Mouse (Mus musculus): Measurements from ENCODE around the gene Stn1. TPM values are rescaled to one million over a fixed set of nuclear protein-coding genes. Genes with fewer than 3 reads are reported as not detected.

Gene Stn1
- polyA plus RNA-seq, 1 experiment from 2014 or later: 58.9 TPM

- Histone ChIP-seq H3K27ac (ENCODE audit: low read length) (no peak overlapping the region), H3K27me3 (ENCODE audit: insufficient read depth, low read length) (no peaks in the 10 kb centered on the region), H3K36me3 (ENCODE audit: insufficient read depth, low read length) (no peaks in the 10 kb centered on the region), H3K4me2 (replicated peaks; ENCODE audit: low read depth, low read length) (no peak overlapping the region), H3K9me3 (ENCODE audit: low read length) (no peaks in the 10 kb centered on the region), H3K4me3 (ENCODE audit: low read length) (no peak overlapping the region), H3K4me1 (ENCODE audit: insufficient read depth, low read length) (peaks cover 13% of the 10 kb centered on the region; the same call in 1 of the 2 replicates), H3K9ac (replicated peaks; ENCODE audit: low read length) (no peak overlapping the region)
- WGBS: 75% methylated on average over 8 of the region's 8 CpGs
- no peak for ATAC-seq (ENCODE audit: low FRiP score, low TSS enrichment)
Observed at GRCm38 (mm10) chr19:47565994-47566393, 28.7 kb upstream of the Stn1 start.

DNA sequence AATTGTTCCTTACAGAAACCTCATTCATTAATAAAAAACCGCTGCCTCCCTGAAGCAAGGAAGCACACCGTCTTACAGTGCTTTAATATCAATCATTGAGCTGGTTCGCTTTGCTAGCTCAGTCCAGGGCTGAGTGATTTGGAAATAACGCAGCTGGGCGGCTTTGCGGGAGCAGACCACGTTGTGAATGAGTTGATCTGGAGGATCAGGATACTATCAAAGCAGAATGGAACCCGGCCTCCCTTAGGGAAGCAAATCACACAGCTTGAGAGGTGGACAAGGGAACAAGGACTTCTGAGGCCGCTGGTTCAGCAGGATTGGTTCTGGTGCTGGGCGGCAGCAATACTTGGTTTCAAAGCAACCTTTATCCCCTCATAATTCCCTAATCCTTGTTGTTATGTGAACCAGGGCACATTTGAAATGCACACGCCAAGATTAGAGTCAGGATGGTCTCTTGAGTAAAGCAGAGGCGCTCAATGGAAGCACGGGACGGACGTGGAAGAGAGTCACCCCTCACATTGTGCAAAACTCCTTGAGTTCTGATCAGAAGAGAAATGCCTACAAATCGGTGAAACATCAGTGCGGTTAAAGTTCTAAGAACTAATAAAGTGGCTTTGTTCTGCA is 27.8 kb upstream of the Stn1 start:
- H3K4me2 ChIP-seq (replicated peaks; ENCODE audit: low read depth, low read length): no peak overlapping the region
- H3K27ac ChIP-seq (ENCODE audit: low read length): no peak overlapping the region; the same call in 1 of the 2 replicates
- H3K36me3 ChIP-seq (ENCODE audit: insufficient read depth, low read length): no peaks in the 10 kb centered on the region
- H3K4me1 ChIP-seq (ENCODE audit: insufficient read depth, low read length): peaks cover 13% of the 10 kb centered on the region; the same call in 1 of the 2 replicates
- H3K27me3 ChIP-seq (ENCODE audit: insufficient read depth, low read length): no peaks in the 10 kb centered on the region
- no peak overlapping the region for H3K9ac ChIP-seq (replicated peaks; ENCODE audit: low read length)
- no peak overlapping the region for H3K4me3 ChIP-seq (ENCODE audit: low read length)
- H3K9me3 ChIP-seq (ENCODE audit: low read length): no peaks in the 10 kb centered on the region
- ATAC-seq (ENCODE audit: low FRiP score, low TSS enrichment): no peak
- 43% methylated on average over 17 of the region's 17 CpGs for WGBS

- Histone ChIP-seq H3K9me3 (ENCODE audit: low read length) (no peaks in the 10 kb centered on the region), H3K27ac (ENCODE audit: low read length) (no peak overlapping the region), H3K9ac (replicated peaks; ENCODE audit: low read length) (no peak overlapping the region), H3K4me3 (ENCODE audit: low read length) (no peak overlapping the region), H3K4me1 (ENCODE audit: insufficient read depth, low read length) (peaks cover 17% of the 10 kb centered on the region; the same call in 1 of the 2 replicates), H3K4me2 (replicated peaks; ENCODE audit: low read depth, low read length) (peak overlapping the region; percentile 28), H3K36me3 (ENCODE audit: insufficient read depth, low read length) (no peaks in the 10 kb centered on the region), H3K27me3 (ENCODE audit: insufficient read depth, low read length) (no peaks in the 10 kb centered on the region)
- 34% methylated on average over 13 of the region's 13 CpGs for whole genome bisulfite sequencing
- ATAC-seq (ENCODE audit: low FRiP score, low TSS enrichment): no peak
Observed at GRCm38 (mm10) chr19:47563715-47564114, 26.4 kb upstream of the Stn1 start.

GRCm38 (mm10) chr19:47561996-47562441 is 24.7 kb upstream of the Stn1 start:
- H3K4me1 ChIP-seq (ENCODE audit: insufficient read depth, low read length): peaks cover 17% of the 10 kb centered on the region; the same call in 1 of the 2 replicates
- H3K27ac ChIP-seq (ENCODE audit: low read length): no peak overlapping the region
- ATAC-seq (ENCODE audit: low FRiP score, low TSS enrichment): no peak
- H3K9ac ChIP-seq (replicated peaks; ENCODE audit: low read length): no peak overlapping the region
- H3K4me2 ChIP-seq (replicated peaks; ENCODE audit: low read depth, low read length): no peak overlapping the region
- no peaks in the 10 kb centered on the region for H3K9me3 ChIP-seq (ENCODE audit: low read length)
- no peaks in the 10 kb centered on the region for H3K36me3 ChIP-seq (ENCODE audit: insufficient read depth, low read length)
- H3K27me3 ChIP-seq (ENCODE audit: insufficient read depth, low read length): no peaks in the 10 kb centered on the region
- WGBS: 35% methylated on average over 5 of the region's 5 CpGs
- no peak overlapping the region for H3K4me3 ChIP-seq (ENCODE audit: low read length)

DNA sequence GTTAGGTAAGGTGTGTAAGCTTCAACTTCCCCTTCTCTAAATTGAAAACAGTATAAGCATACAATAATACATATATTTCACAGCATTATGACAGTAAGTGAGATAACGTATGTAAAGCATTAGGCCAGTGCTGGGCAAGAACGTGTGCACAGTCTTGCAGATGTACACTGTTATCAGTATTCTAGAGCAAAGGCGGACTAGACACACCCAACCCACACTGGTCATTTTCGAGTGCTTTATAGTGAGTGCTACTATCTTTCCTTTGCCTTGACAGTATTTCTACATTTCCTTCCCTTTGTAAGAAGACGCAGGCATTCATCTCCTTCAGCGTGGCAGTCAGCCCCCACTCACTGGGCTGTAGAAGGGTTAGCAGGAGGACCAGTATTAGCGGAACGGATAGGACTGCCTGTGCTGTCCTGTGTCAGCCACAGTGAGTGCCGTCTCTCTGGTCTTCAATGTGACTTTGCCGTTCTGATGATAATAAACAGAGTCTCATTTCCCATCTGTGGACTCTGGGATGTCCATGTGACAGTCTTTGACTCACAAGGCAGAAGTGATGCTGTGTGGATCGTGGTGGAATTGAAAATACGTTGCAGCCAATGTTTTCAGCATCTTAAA is 23.3 kb upstream of the Stn1 start:
- 86% methylated on average over 12 of the region's 12 CpGs for WGBS
- no peak overlapping the region for H3K4me3 ChIP-seq (ENCODE audit: low read length)
- H3K9ac ChIP-seq (replicated peaks; ENCODE audit: low read length): no peak overlapping the region
- H3K27me3 ChIP-seq (ENCODE audit: insufficient read depth, low read length): no peaks in the 10 kb centered on the region
- no peak overlapping the region for H3K27ac ChIP-seq (ENCODE audit: low read length)
- peaks cover 17% of the 10 kb centered on the region; the same call in 1 of the 2 replicates for H3K4me1 ChIP-seq (ENCODE audit: insufficient read depth, low read length)
- H3K36me3 ChIP-seq (ENCODE audit: insufficient read depth, low read length): no peaks in the 10 kb centered on the region
- no peak for ATAC-seq (ENCODE audit: low FRiP score, low TSS enrichment)
- no peaks in the 10 kb centered on the region for H3K9me3 ChIP-seq (ENCODE audit: low read length)
- no peak overlapping the region for H3K4me2 ChIP-seq (replicated peaks; ENCODE audit: low read depth, low read length)

- Histone ChIP-seq H3K4me1 (ENCODE audit: insufficient read depth, low read length) (peaks cover 12% of the 10 kb centered on the region; the same call in 1 of the 2 replicates), H3K4me2 (replicated peaks; ENCODE audit: low read depth, low read length) (no peak overlapping the region), H3K36me3 (ENCODE audit: insufficient read depth, low read length) (no peaks in the 10 kb centered on the region), H3K4me3 (ENCODE audit: low read length) (no peak overlapping the region), H3K27me3 (ENCODE audit: insufficient read depth, low read length) (no peaks in the 10 kb centered on the region), H3K9ac (replicated peaks; ENCODE audit: low read length) (no peak overlapping the region), H3K27ac (ENCODE audit: low read length) (no peak overlapping the region), H3K9me3 (ENCODE audit: low read length) (no peaks in the 10 kb centered on the region)
- WGBS: 72% methylated on average over 14 of the region's 14 CpGs
- no peak for ATAC-seq (ENCODE audit: low FRiP score, low TSS enrichment)
Observed at GRCm38 (mm10) chr19:47559751-47560512, 22.6 kb upstream of the Stn1 start.

DNA sequence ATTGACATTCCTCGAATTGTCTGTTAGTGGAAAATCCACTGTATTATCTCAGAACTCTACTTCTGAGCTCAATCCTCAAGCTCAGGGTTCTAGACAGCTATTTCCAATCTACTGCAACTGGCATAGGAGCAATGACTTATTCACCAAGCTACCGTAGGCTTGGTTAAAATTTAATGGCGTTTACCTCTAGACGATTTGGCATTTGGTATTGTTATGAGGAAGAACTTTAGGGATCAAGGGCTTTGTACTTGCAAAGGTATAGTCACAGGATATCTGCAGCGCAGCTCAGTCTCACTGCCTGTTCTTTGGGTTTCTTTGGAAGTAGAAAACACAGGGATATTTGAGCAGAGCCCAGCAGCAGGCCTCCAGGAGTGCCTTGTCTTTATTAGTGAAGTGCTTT is 21.8 kb upstream of the Stn1 start:
- Histone ChIP-seq H3K9ac (replicated peaks; ENCODE audit: low read length) (no peak overlapping the region), H3K27me3 (ENCODE audit: insufficient read depth, low read length) (no peaks in the 10 kb centered on the region), H3K36me3 (ENCODE audit: insufficient read depth, low read length) (no peaks in the 10 kb centered on the region), H3K4me3 (ENCODE audit: low read length) (no peak overlapping the region), H3K27ac (ENCODE audit: low read length) (no peak overlapping the region), H3K4me2 (replicated peaks; ENCODE audit: low read depth, low read length) (no peak overlapping the region), H3K9me3 (ENCODE audit: low read length) (no peaks in the 10 kb centered on the region), H3K4me1 (ENCODE audit: insufficient read depth, low read length) (peaks cover 8% of the 10 kb centered on the region; the same call in 1 of the 2 replicates)
- 73% methylated on average over 5 of the region's 5 CpGs for WGBS
- no peak for ATAC-seq (ENCODE audit: low FRiP score, low TSS enrichment)

GRCm38 (mm10) chr19:47549584-47549983 is 12.3 kb upstream of the Stn1 start:
- no peak overlapping the region for H3K27ac ChIP-seq (ENCODE audit: low read length)
- no peaks in the 10 kb centered on the region for H3K9me3 ChIP-seq (ENCODE audit: low read length)
- no peaks in the 10 kb centered on the region for H3K36me3 ChIP-seq (ENCODE audit: insufficient read depth, low read length)
- H3K4me1 ChIP-seq (ENCODE audit: insufficient read depth, low read length): no peaks in the 10 kb centered on the region
- no peak overlapping the region for H3K4me2 ChIP-seq (replicated peaks; ENCODE audit: low read depth, low read length)
- ATAC-seq (ENCODE audit: low FRiP score, low TSS enrichment): peak; percentile 39; the same call in 1 of the 2 replicates
- 66% methylated on average over 4 of the region's 4 CpGs for WGBS
- H3K9ac ChIP-seq (replicated peaks; ENCODE audit: low read length): no peak overlapping the region
- H3K27me3 ChIP-seq (ENCODE audit: insufficient read depth, low read length): no peaks in the 10 kb centered on the region
- no peak overlapping the region for H3K4me3 ChIP-seq (ENCODE audit: low read length)

GRCm38 (mm10) chr19:47549174-47549573 is 11.9 kb upstream of the Stn1 start:
- H3K27ac ChIP-seq (ENCODE audit: low read length): no peak overlapping the region
- H3K4me1 ChIP-seq (ENCODE audit: insufficient read depth, low read length): no peaks in the 10 kb centered on the region
- no peak overlapping the region for H3K4me3 ChIP-seq (ENCODE audit: low read length)
- no peak overlapping the region for H3K9ac ChIP-seq (replicated peaks; ENCODE audit: low read length)
- H3K9me3 ChIP-seq (ENCODE audit: low read length): no peaks in the 10 kb centered on the region
- no peaks in the 10 kb centered on the region for H3K27me3 ChIP-seq (ENCODE audit: insufficient read depth, low read length)
- H3K36me3 ChIP-seq (ENCODE audit: insufficient read depth, low read length): no peaks in the 10 kb centered on the region
- ATAC-seq (ENCODE audit: low FRiP score, low TSS enrichment): no peak
- WGBS: 42% methylated on average over 9 of the region's 9 CpGs
- H3K4me2 ChIP-seq (replicated peaks; ENCODE audit: low read depth, low read length): no peak overlapping the region
